Mouse (Mus musculus) embryonic facial prominence, embryonic 13.5 days (tissue): ENCODE measurements around the gene Akr7a5. TPM values are rescaled to one million over a fixed set of nuclear protein-coding genes. Genes with fewer than 3 reads are reported as not detected.
A peak's percentile ranks its signal among the peaks of the same experiment; 100 is the strongest.

ENCODE experiments used
- ATAC-seq: fragments of 200-750 bp; cut with Nextera tagmentation; 2 replicates; pipeline ENCODE4 v1.8.0; 2017; ENCODE audit warnings: low read depth; ENCODE audit not compliant: insufficient number of reproducible peaks, insufficient read depth, low FRiP score, low TSS enrichment
- H3K27ac ChIP-seq: fragments of 300-500 bp; sonication (generic); 2 replicates; pipeline ENCODE4 v1.5.1; 2015; ENCODE audit warnings: moderate library complexity, mild to moderate bottlenecking, inconsistent platforms
- H3K27me3 ChIP-seq: fragments of 300-500 bp; sonication (generic); 2 replicates; pipeline ENCODE4 v1.6.1; 2015; ENCODE audit warnings: mild to moderate bottlenecking, inconsistent platforms
- H3K36me3 ChIP-seq: fragments of 300-500 bp; sonication (generic); 2 replicates; pipeline ENCODE4 v1.6.1; 2015; ENCODE audit warnings: mild to moderate bottlenecking, inconsistent platforms
- H3K4me1 ChIP-seq: fragments of 300-500 bp; sonication (generic); 2 replicates; pipeline ENCODE4 v1.6.1; 2015; ENCODE audit warnings: inconsistent platforms
- H3K4me2 ChIP-seq: fragments of 300-500 bp; sonication (generic); 2 replicates; pipeline ENCODE4 v1.6.1; 2015; ENCODE audit warnings: moderate library complexity, mild to moderate bottlenecking, inconsistent platforms
- H3K4me3 ChIP-seq: fragments of 300-500 bp; sonication (generic); 2 replicates; pipeline ENCODE4 v1.5.1; 2015; ENCODE audit warnings: mild to moderate bottlenecking, inconsistent platforms
- H3K9ac ChIP-seq: fragments of 300-500 bp; sonication (generic); 2 replicates; pipeline ENCODE4 v1.6.1; 2015; ENCODE audit warnings: mild to moderate bottlenecking, inconsistent platforms
- H3K9me3 ChIP-seq: fragments of 300-500 bp; sonication (generic); 2 replicates; pipeline ENCODE4 v1.6.1; 2016; ENCODE audit warnings: inconsistent platforms
- WGBS: fragments of 180-500 bp; shearing (Covaris S2); methylation state at CpG from one replicate; pipeline ENCODE4 v1.1.7; 2015; ENCODE audit warnings: mixed read lengths; 5-methylcytosine and 5-hydroxymethylcytosine counted together
- microRNA-seq: library from miRNA; unstranded; fragments of <30 nt; microRNA quantifications from one replicate; pipeline ENCODE4, GENCODE M21; 2016
- polyA plus RNA-seq: library from polyadenylated mRNA; unstranded; fragments of >200 nt; fragmentation: Nextera tagmentation; extraction: Ambion mirVana; gene quantifications from 2 replicates; pipeline ENCODE4 v1.2.1, GENCODE M21; 2015

The Akr7a5 gene
- polyA plus RNA-seq, 1 experiment from 2014 or later = 121 TPM

GRCm38 (mm10) chr4:139360761-139361548 lies 50.4 kb downstream of the Akr7a5 start:
- WGBS = 93% methylated on average over 11 of the region's 11 CpGs
- no peak overlapping the region for H3K4me3 ChIP-seq
- no peak overlapping the region for H3K9ac ChIP-seq
- H3K36me3 ChIP-seq = peaks cover 100% of the 10 kb centered on the region
- H3K9me3 ChIP-seq = no peaks in the 10 kb centered on the region
- no peaks in the 10 kb centered on the region for H3K27me3 ChIP-seq
- no peak for ATAC-seq
- H3K4me1 ChIP-seq = no peaks in the 10 kb centered on the region
- H3K27ac ChIP-seq = no peak overlapping the region
- H3K4me2 ChIP-seq = no peak overlapping the region

GRCm38 (mm10) chr4:139367336-139367735 lies 56.8 kb downstream of the Akr7a5 start:
- WGBS = 96% methylated on average over 3 of the region's 3 CpGs
- Histone ChIP-seq H3K9me3 (no peaks in the 10 kb centered on the region), H3K9ac (no peak overlapping the region), H3K27me3 (no peaks in the 10 kb centered on the region), H3K27ac (no peak overlapping the region), H3K4me2 (no peak overlapping the region), H3K4me3 (no peak overlapping the region), H3K36me3 (peaks cover 97% of the 10 kb centered on the region), H3K4me1 (no peaks in the 10 kb centered on the region)
- ATAC-seq = no peak

Small RNA genes lying within 50 kb of the gene (microRNA-seq; reads per million reads assigned to microRNA genes)
- 2.4 reads per million, percentile 7 among the genes with 10 or more reads in this experiment for gene Gm24245
- 0.55 reads per million for gene Gm25732

Other genes starting within 250 kb of the Akr7a5 start
- gene Htr6, start 235.2 kb upstream of the Akr7a5 start, polyA plus RNA-seq = 0.22 and 0.51 TPM in 2 replicates
- 144 and 187 TPM in 2 replicates for gene Nbl1, start 217.8 kb upstream of the Akr7a5 start, polyA plus RNA-seq
- 459 and 517 TPM in 2 replicates for gene Minos1, start 179.6 kb upstream of the Akr7a5 start, polyA plus RNA-seq
- 396 and 424 TPM in 2 replicates for gene Capzb, start 117.8 kb upstream of the Akr7a5 start, polyA plus RNA-seq
- 14.9 and 16.7 TPM in 2 replicates for gene Pqlc2, start within 50 bp of the Akr7a5 start, polyA plus RNA-seq
- 122 and 130 TPM in 2 replicates for gene Mrto4, start 41.8 kb downstream of the Akr7a5 start, polyA plus RNA-seq
- gene Emc1, start 41.8 kb downstream of the Akr7a5 start, polyA plus RNA-seq = 29.1 and 29.4 TPM in 2 replicates
- 75.3 and 76.1 TPM in 2 replicates for gene Ubr4, start 41.9 kb downstream of the Akr7a5 start, polyA plus RNA-seq
- gene Iffo2, start 219.8 kb downstream of the Akr7a5 start, polyA plus RNA-seq = 4.0 and 4.3 TPM in 2 replicates